Mouse (Mus musculus): Measurements from ENCODE around the gene Macrod2. TPM values are rescaled to one million over a fixed set of nuclear protein-coding genes. Genes with fewer than 3 reads are reported as not detected.

Macrod2 gene
- polyA plus RNA-seq (2012; rRNA removed; ENCODE audit: low replicate concordance), result 3.1 and 4.3 TPM in 2 replicates

DNA sequence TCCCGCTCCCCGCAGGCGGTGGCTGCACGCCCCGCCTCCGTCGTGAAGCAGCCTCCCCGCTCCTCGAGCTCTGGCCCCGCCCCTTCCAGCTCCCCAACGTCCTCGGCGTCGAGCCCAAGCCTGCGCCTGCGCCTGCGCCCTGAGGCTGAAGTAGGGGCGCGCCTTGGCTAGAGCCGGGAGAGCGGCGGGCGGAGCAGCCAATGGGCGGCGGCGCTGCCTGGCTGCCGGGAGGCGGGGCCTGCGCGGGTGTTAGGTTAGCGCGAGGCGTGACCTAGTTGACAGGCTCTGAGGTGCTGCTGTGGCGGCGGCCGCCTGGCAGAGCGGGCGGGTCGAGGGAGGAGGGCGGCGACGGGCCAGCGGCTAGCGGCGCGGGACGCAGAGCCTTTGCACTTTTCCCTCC, at the start of gene Macrod2:
Gene Macrod2 (plus strand): TSS at position 131 of the 400 bp plus-strand sequence.

DNA sequence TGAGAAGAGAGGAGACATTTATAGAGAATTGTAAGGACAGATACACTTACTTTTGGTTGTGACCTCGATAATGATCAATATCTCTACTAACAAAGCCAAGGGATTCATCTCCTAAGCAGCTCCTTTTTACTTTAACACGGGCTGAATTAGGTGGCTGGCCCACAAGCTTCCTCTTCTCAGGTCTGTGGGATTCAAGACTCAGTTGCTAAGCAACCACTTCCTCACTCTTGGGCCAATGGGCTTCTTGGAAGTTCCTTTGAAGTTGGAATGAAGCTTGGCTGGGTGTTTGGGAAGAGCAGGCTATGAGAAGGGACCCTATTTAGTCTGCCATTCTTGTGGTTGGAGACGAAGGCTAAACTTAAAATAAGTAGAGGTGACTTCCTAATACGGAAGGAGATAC, 5.6 kb upstream of the Macrod2 start, which contains the start of gene Sel1l2:
Gene Sel1l2 (minus strand): TSS at position 182 of the 400 bp plus-strand sequence.

DNA sequence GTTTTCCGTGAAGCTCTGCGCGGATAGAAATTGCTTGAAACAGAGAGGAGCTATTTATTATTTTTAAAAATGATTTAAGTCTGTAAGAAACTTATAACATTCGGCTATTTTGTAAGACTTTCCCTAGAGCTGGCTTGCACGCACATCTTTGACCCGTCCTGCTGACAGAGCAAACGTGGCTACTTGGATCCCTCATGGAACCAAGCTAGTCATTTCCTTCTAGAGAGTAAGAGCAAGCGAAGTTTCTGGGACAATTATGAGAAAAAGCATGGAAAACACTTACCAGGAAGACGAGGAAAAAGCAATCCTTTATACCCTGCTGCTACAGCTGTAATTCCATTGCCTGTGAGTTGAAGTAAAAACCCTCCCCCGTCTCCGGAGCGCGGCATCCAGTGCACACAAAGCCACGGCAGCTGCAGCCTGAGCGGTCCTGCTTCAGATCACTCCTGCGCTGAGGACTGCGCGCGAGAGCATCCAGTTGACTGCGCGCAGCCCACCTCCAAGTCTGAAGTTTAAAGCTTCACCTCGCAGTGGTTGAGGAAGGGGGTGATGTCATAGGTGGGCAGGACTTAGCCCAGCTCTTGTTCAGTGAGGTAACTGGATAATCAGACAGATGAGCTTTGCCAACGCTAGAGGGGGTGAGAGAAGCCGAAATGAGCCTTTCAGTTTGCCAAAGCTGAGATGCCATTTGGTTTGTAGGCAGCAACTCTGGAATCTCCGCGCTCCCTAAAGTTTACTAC, 276.0 kb downstream of the Macrod2 start, which contains the start of gene Flrt3:
Gene Flrt3 (minus strand): TSS at position 507 of the 740 bp plus-strand sequence.

Other genes with a start within 250 kb of the Macrod2 start
- not detected in 2 replicates for gene Gm17374, start 243.3 kb upstream of the Macrod2 start, polyA plus RNA-seq (2012; rRNA removed; ENCODE audit: low replicate concordance)
- gene Esf1, start 224.7 kb upstream of the Macrod2 start, polyA plus RNA-seq (2012; rRNA removed; ENCODE audit: low replicate concordance), result 0.11 and 0.14 TPM in 2 replicates
- 2.0 and 2.7 TPM in 2 replicates for gene Ndufaf5, start 224.7 kb upstream of the Macrod2 start, polyA plus RNA-seq (2012; rRNA removed; ENCODE audit: low replicate concordance)
- gene Sel1l2, start 5.6 kb upstream of the Macrod2 start, polyA plus RNA-seq (2012; rRNA removed; ENCODE audit: low replicate concordance), result not detected in 2 replicates

All from duodenum, adult 2 months (tissue).